Mouse (Mus musculus) testis, adult 2 months (tissue): ENCODE data around the gene Inpp5k.

Experiments used
- CTCF ChIP-seq: fragments of 200-500 bp; IDR thresholded peaks from 2 replicates; pipeline ENCODE4 v1.5.1; 2012; ENCODE audit warnings: low read depth, mild to moderate bottlenecking, inconsistent platforms, low read length, moderate library complexity; ENCODE audit not compliant: control insufficient read depth, insufficient read depth, insufficient replicate concordance
- POLR2A ChIP-seq: fragments of 200-500 bp; IDR thresholded peaks from 2 replicates; pipeline ENCODE4 v1.6.1; 2012; ENCODE audit warnings: low read depth, mild to moderate bottlenecking, inconsistent platforms, low read length, moderate library complexity; ENCODE audit not compliant: control insufficient read depth

DNA sequence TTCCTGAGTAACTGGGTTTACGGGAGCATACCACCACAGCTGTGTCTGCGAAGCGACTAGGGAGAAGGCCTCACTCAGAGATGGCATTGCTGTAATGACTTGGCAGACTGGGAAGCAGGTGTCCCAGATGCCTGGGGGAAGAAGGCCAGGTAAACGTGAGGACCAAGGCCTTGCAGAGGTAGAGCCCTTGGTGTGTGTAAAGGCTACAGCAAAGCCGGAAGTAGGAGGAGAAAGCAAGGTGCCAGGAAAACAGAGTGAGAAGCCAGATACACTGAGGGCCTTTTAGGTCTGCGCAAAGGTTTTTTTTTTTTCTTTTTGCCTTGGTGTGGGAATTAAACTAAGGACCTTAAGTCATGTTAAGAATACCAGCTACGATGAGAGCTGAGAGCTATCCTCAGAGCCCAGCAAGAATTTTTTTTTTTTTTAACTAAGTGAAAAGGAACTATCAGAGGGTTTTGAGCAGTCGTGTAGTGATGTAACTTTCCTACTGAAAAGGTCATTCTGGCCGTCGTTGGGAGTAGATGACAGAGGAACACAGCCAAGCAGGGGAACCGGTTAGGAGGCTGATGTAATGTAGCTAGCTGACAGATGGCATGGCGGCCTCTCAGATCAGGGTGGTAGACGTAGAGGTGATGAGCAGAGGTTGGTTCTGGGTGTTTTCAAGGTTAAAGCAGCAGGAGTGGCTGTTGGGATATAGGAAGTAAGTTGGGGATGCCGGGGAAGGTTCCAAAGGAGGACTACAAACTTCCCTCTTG is 28.4 kb downstream of the Inpp5k start:
- TF ChIP-seq CTCF (no peak), POLR2A (no peak)
